Mouse (Mus musculus): ENCODE measurements around the gene Nckap1. TPM values are rescaled to one million over a fixed set of nuclear protein-coding genes. Genes with fewer than 3 reads are reported as not detected.

Gene Nckap1
- polyA plus RNA-seq (2017; shearing (Covaris generic)), result 13.2 TPM

DNA sequence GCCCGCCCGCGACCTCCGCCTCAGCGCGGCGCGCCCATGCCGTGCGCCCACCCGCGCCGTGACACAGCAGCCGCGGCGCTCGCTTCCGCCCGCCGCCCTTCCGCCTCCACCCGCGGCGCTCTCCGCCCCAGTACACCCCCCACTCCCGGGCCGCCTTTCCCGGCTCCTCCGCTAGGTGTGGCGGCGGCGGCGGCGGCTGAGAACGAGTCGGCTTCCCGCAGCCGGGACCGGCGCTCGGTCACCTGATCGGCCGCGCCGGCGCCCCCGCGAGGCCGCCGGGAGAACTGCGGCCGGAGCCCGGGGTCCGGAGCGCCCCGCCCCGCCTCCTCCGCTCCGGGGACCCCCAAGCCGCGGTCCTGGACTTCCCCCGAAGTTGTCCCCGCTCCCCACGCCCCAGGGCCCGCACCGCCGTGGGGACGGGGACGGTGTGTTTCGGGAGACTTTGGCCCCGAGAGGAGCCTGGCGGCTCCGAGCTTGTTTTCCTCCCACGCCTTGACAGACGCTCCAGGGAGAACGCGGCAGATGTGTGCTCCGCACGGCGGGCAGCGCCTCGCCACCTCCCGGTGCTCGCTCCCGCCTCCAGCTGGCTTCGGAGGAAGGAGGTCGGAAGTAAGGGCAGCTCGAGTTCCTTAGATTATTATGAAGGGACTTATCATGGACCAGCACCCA is at the start of gene Nckap1:
Gene Nckap1 (minus strand): TSS at position 338 of the 669 bp plus-strand sequence.

GRCm38 (mm10) chr2:80616854-80617737 is 35.9 kb upstream of the Nckap1 start, which contains the start of the genes Dusp19 and Nup35:
Gene Dusp19 (plus strand): TSS chr2:80617045.
Gene Nup35 (plus strand): TSS chr2:80617236.

Other genes starting within 250 kb of the Nckap1 start
- not detected for gene Frzb, start 133.8 kb downstream of the Nckap1 start, polyA plus RNA-seq (2017; shearing (Covaris generic))
- gene Dusp19, start 35.7 kb upstream of the Nckap1 start, polyA plus RNA-seq (2017; shearing (Covaris generic)), result 8.3 TPM
- gene Nup35, start 35.9 kb upstream of the Nckap1 start, polyA plus RNA-seq (2017; shearing (Covaris generic)), result 21.4 TPM

All from naive thymus-derived CD4-positive, alpha-beta T cell, adult 5 months (primary cell).